Comparison of ENCODE assay signal across 8 mouse cellular contexts in genomic region chr17:46383294-46384060, GRCm38 (mm10). TPM values are rescaled to one million over a fixed set of nuclear protein-coding genes. Genes with fewer than 3 reads are reported as not detected.
DNase-seq lines count a peak whose midpoint lies in the region; ATAC-seq and TF ChIP-seq lines count a peak whose summit lies in the region.

TSS of gene Zfp318 (plus strand) at chr17:46383731.

- peak; percentile 97 for DNase-seq in MEL (ENCODE audit: low read depth, low spot score)
- DNase-seq in cerebellum, adult 2 months, result peak; percentile 95 to 96
- peak; percentile 96 for DNase-seq in forebrain, postnatal 0 days
- DNase-seq in heart, postnatal 4 days, result peak; percentile 99
- DNase-seq in layer of hippocampus, adult 8-10 months (ENCODE audit: low spot score in 2 of 2), result peak; percentile 95 to 96
- DNase-seq in ovary, adult 18-20 months (ENCODE audit: low spot score), result peak; percentile 97
- peak; percentile 95 for DNase-seq in thymus, postnatal 0 days (ENCODE audit: low spot score)

- under 1% methylated on average over 73 of the region's 105 CpGs for WGBS in cerebellum, adult 2 months
- WGBS in forebrain, postnatal 0 days, result 1% methylated on average over 47 of the region's 105 CpGs
- WGBS in lung, embryonic 15.5 days, result under 1% methylated on average over 86 of the region's 105 CpGs

- peak within 1 kb of the TSS; percentile 92 to 99 for H3K4me3 ChIP-seq in MEL (ENCODE audit: control insufficient read depth in 1 of 2, insufficient read depth in 1 of 2, low read depth in 2 of 2, low read length in 2 of 2)
- H3K4me3 ChIP-seq in cerebellum, adult 2 months (replicated peaks; ENCODE audit: insufficient read depth, low read depth, low read length), result peak within 1 kb of the TSS; percentile 78
- peak within 1 kb of the TSS; percentile 85 for H3K4me3 ChIP-seq in forebrain, postnatal 0 days (ENCODE audit: low read depth, low read length)
- H3K4me3 ChIP-seq in lung, embryonic 15.5 days, result peak within 1 kb of the TSS; percentile 98

- TF ChIP-seq CTCF in MEL (IDR thresholded peaks at IDR 0.05 in 2 of 3, conservative IDR thresholded peaks at IDR 0.05 in 1 of 3; ENCODE audit: control insufficient read depth in 1 of 3, insufficient read depth in 1 of 3, low read depth in 2 of 3, low read length in 3 of 3, poor library complexity in 1 of 3, severe bottlenecking in 1 of 3), result no peak
- no peak for TF ChIP-seq CTCF in cerebellum, adult 2 months (IDR thresholded peaks at IDR 0.05; ENCODE audit: borderline replicate concordance, insufficient read depth, low read depth, low read length)
- 0 out of 2 replicates have a peak, but pooled peaks have one; percentile 11 for TF ChIP-seq CTCF in forebrain, postnatal 0 days (IDR thresholded peaks at IDR 0.05; ENCODE audit: low read depth)

- peak within 1 kb of the TSS; percentile 97 for H3K9ac ChIP-seq in MEL (ENCODE audit: control insufficient read depth, low read depth, low read length, poor library complexity, severe bottlenecking)
- H3K9ac ChIP-seq in forebrain, postnatal 0 days, result peak within 1 kb of the TSS; percentile 88
- peak within 1 kb of the TSS; percentile 97 for H3K9ac ChIP-seq in lung, embryonic 15.5 days

- H3K4me2 ChIP-seq in forebrain, postnatal 0 days (ENCODE audit: low read depth), result peak within 1 kb of the TSS; percentile 79
- peak within 1 kb of the TSS; percentile 86 for H3K4me2 ChIP-seq in lung, embryonic 15.5 days

- peaks cover 3 to 10% of the 10 kb centered on the region in 2 experiments; a peak in 3 of 4 replicates for H3K4me1 ChIP-seq in MEL (ENCODE audit: control insufficient read depth in 1 of 2, insufficient read depth in 2 of 2, low read length in 2 of 2)
- H3K4me1 ChIP-seq in cerebellum, adult 2 months (ENCODE audit: control insufficient read depth, insufficient read depth, low read length), result no peaks in the 10 kb centered on the region
- H3K4me1 ChIP-seq in forebrain, postnatal 0 days (ENCODE audit: insufficient read depth), result peaks cover 14% of the 10 kb centered on the region; the same call in 1 of the 2 replicates
- H3K4me1 ChIP-seq in lung, embryonic 15.5 days, result peaks cover 8% of the 10 kb centered on the region

- no peak for TF ChIP-seq EP300 in MEL (IDR thresholded peaks at IDR 0.05; ENCODE audit: low read depth in 1 of 2, low read length in 2 of 2)

- H3K9me3 ChIP-seq in MEL (replicated peaks; ENCODE audit: insufficient read depth, low read length), result no peaks in the 10 kb centered on the region
- H3K9me3 ChIP-seq in forebrain, postnatal 0 days (ENCODE audit: low read length), result no peaks in the 10 kb centered on the region
- no peaks in the 10 kb centered on the region for H3K9me3 ChIP-seq in lung, embryonic 15.5 days

- H3K27me3 ChIP-seq in MEL (ENCODE audit: control insufficient read depth in 1 of 2, insufficient read depth in 2 of 2, low read length in 2 of 2), result no peaks in the 10 kb centered on the region
- no peaks in the 10 kb centered on the region for H3K27me3 ChIP-seq in cerebellum, adult 2 months (ENCODE audit: control insufficient read depth, insufficient read depth, low read length)
- H3K27me3 ChIP-seq in forebrain, postnatal 0 days (ENCODE audit: insufficient read depth, low read length), result no peaks in the 10 kb centered on the region
- H3K27me3 ChIP-seq in lung, embryonic 15.5 days, result no peaks in the 10 kb centered on the region

- peak; percentile 97 to 98 for TF ChIP-seq POLR2A in MEL (IDR thresholded peaks at IDR 0.05; ENCODE audit: control insufficient read depth in 1 of 2, insufficient read depth in 1 of 2, low read depth in 1 of 2, low read length in 2 of 2, poor library complexity in 1 of 2)
- TF ChIP-seq POLR2A in cerebellum, adult 2 months (IDR thresholded peaks at IDR 0.05; ENCODE audit: borderline replicate concordance, insufficient read depth, low read length), result peak; percentile 66; the same call in 1 of the 2 replicates

- H3K79me2 ChIP-seq in MEL (ENCODE audit: control insufficient read depth, insufficient read depth, low read length, poor library complexity), result peaks cover 9% of the 10 kb centered on the region; the same call in 1 of the 2 replicates

- ATAC-seq in forebrain, postnatal 0 days, result peak; percentile 97
- ATAC-seq in lung, embryonic 15.5 days (ENCODE audit: borderline replicate concordance, extremely low read depth, low FRiP score, low TSS enrichment), result peak; percentile 99

- no peak for TF ChIP-seq RAD21 in MEL (IDR thresholded peaks at IDR 0.05; ENCODE audit: low read depth, low read length)

- peaks cover 0 to 10% of the 10 kb centered on the region in 2 experiments; a peak in 3 of 4 replicates for H3K36me3 ChIP-seq in MEL (ENCODE audit: control insufficient read depth in 1 of 2, insufficient read depth in 2 of 2, low read length in 2 of 2)
- H3K36me3 ChIP-seq in forebrain, postnatal 0 days (ENCODE audit: insufficient read depth), result peaks cover 10% of the 10 kb centered on the region; the same call in 1 of the 2 replicates
- peaks cover 4% of the 10 kb centered on the region; the same call in 1 of the 2 replicates for H3K36me3 ChIP-seq in lung, embryonic 15.5 days

- H3K27ac ChIP-seq in MEL (ENCODE audit: control insufficient read depth, low read depth, low read length), result peak within 1 kb of the TSS; percentile 78
- no peak within 1 kb of the TSS; the same call in 1 of the 2 replicates for H3K27ac ChIP-seq in cerebellum, adult 2 months (ENCODE audit: insufficient read depth, low read length)
- peak within 1 kb of the TSS; percentile 89 for H3K27ac ChIP-seq in forebrain, postnatal 0 days (ENCODE audit: low read depth, low read length)
- peak within 1 kb of the TSS; percentile 81 for H3K27ac ChIP-seq in lung, embryonic 15.5 days

TF ChIP-seq in MEL, 35 proteins besides CTCF, POLR2A, EP300 and RAD21:
- TF ChIP-seq MAX (IDR thresholded peaks at IDR 0.05; ENCODE audit: low read length) (peak; percentile 92), CHD2 (IDR thresholded peaks at IDR 0.05; ENCODE audit: low read length) (no peak), TBP (IDR thresholded peaks at IDR 0.05; ENCODE audit: low read depth, low read length) (0 out of 2 replicates have a peak, but pooled peaks have one; percentile 27), MXI1 (IDR thresholded peaks at IDR 0.05; ENCODE audit: low read depth, low read length) (peak; percentile 70), HCFC1 (IDR thresholded peaks at IDR 0.05; ENCODE audit: low read depth, low read length) (peak; percentile 65; the same call in 1 of the 2 replicates), CHD1 (IDR thresholded peaks at IDR 0.05; ENCODE audit: low read depth, low read length) (no peak), KAT2A (conservative IDR thresholded peaks at IDR 0.05; ENCODE audit: low read depth, low read length) (no peak), BHLHE40 (IDR thresholded peaks at IDR 0.05; ENCODE audit: borderline replicate concordance, low read depth, low read length) (no peak), UBTF (IDR thresholded peaks at IDR 0.05; ENCODE audit: borderline replicate concordance, insufficient read depth, low read depth, low read length) (no peak; the same call in 1 of the 2 replicates), MEF2A (IDR thresholded peaks at IDR 0.05; ENCODE audit: extremely low read depth, insufficient replicate concordance, low read depth, low read length, poor library complexity, severe bottlenecking) (no peak), USF1 (IDR thresholded peaks at IDR 0.05; ENCODE audit: low read depth, low read length) (peak; percentile 100), JUND (IDR thresholded peaks at IDR 0.05; ENCODE audit: low read depth, low read length) (no peak), USF2 (IDR thresholded peaks at IDR 0.05; ENCODE audit: borderline replicate concordance in 1 of 2, insufficient read depth in 1 of 2, low read depth in 1 of 2, low read length in 2 of 2) (peak; percentile 44 to 91; a peak in 3 of 4 replicates), TCF12 (IDR thresholded peaks at IDR 0.05; ENCODE audit: low read depth, low read length) (0 out of 2 replicates have a peak, but pooled peaks have one; percentile 25), NELFE (IDR thresholded peaks at IDR 0.05; ENCODE audit: low read depth, low read length) (peak; percentile 79), GABPA (IDR thresholded peaks at IDR 0.05; ENCODE audit: low read depth, low read length) (no peak), ZMIZ1 (IDR thresholded peaks at IDR 0.05; ENCODE audit: low read depth, low read length) (peak; percentile 49), NRF1 (IDR thresholded peaks at IDR 0.05; ENCODE audit: insufficient read depth, low read depth, low read length, poor library complexity, severe bottlenecking) (peak; percentile 94), POLR2AphosphoS2 (IDR thresholded peaks at IDR 0.05; ENCODE audit: low read length) (peak; percentile 86; the same call in 1 of the 2 replicates), POLR2AphosphoS5 (IDR thresholded peaks at IDR 0.05; ENCODE audit: borderline replicate concordance, low read depth, low read length) (no peak), MAZ (IDR thresholded peaks at IDR 0.05; ENCODE audit: low read depth, low read length) (peak; percentile 88; the same call in 1 of the 2 replicates), SIN3A (IDR thresholded peaks at IDR 0.05; ENCODE audit: low read length) (peak; percentile 40; the same call in 1 of the 2 replicates), MAFK (IDR thresholded peaks at IDR 0.05; ENCODE audit: borderline replicate concordance, low read depth, low read length) (no peak)

RNA-seq across cellular contexts. Expression of gene Zfp318, which starts in this region (rescaled TPM):
- 7.9 and 8.1 TPM in 2 replicates for total RNA-seq in MEL (2012; rRNA removed)
- 10 to 100 TPM; 21.3 to 36.8 TPM for polyA plus RNA-seq in MEL (2012; ENCODE audit: insufficient read depth in 1 of 2, insufficient read length in 2 of 2, low read depth in 1 of 2, low replicate concordance in 2 of 2, missing spikeins in 1 of 2)
- polyA plus RNA-seq in cerebellum, adult 2 months (2012; rRNA removed), result 27.4 and 27.8 TPM in 2 replicates
- total RNA-seq in forebrain, postnatal 0 days (2014; rRNA removed), result 26.1 and 28.3 TPM in 2 replicates
- polyA plus RNA-seq in forebrain, postnatal 0 days (2015; fragmentation: Nextera tagmentation; extraction: Ambion mirVana), result 11.2 and 17.6 TPM in 2 replicates
- 10 to 100 TPM; 24.2 to 25.8 TPM for total RNA-seq in heart, postnatal 4 days (2021)
- 10 to 100 TPM; 58.6 to 65.2 (median 62.2) TPM for total RNA-seq in layer of hippocampus, adult 8-10 months (2022)
- polyA plus RNA-seq in lung, embryonic 15.5 days (2015; fragmentation: Nextera tagmentation; extraction: Ambion mirVana), result 8.9 and 9.8 TPM in 2 replicates
- polyA plus RNA-seq in thymus, postnatal 0 days (2015; fragmentation: Nextera tagmentation; extraction: Ambion mirVana), result 5.4 and 5.6 TPM in 2 replicates
